Mouse (Mus musculus): ENCODE measurements at regions not wholly inside any gene's neighbourhood (a gene's known extent, or its start where the extent isn't known, plus 50 kb on each side); places are given as distances from the start of the nearest gene placed in this dataset.

DNA sequence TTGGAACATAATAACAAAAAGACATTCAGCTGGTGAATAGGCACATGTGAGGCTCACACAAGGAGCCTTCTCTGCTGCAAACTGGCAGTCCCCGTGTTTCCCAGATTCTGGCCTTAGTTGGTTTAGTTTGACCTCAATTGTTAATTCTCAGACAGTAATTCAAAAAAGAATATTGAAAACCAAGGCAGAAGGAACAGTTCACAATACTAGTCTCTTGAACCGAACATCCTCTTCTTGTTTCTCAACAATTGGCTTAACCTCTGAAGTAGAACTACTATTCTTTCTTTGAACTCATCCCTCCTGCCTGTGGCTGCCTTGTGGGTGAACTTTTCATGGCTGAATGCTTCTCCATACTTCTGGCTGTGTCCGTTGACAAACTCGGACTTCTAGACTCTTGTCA is 110.4 kb upstream of the Neil3 start:
- DNase-seq (ENCODE audit: low read depth, low spot score), result no peak

DNA sequence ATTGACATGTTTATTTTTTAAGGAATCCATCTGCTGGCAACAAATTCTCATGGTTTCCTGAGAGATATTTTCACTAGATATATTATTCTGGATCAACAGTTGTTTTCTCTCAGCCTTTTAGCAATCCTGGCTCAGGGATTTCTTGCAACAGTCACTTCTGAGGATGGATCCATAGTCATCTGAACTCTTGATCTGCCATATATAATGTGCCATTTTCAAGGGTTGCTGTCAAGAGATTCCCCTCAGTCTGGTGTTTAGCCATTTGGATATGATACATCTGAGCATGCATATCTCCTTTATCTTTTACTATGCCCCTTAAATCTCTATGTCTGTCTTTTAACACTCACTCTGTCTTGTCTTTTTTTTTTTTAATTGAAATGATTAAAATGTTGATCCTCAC is 130.3 kb upstream of the Neil3 start:
- DNase-seq (ENCODE audit: low read depth, low spot score), result no peak

DNA sequence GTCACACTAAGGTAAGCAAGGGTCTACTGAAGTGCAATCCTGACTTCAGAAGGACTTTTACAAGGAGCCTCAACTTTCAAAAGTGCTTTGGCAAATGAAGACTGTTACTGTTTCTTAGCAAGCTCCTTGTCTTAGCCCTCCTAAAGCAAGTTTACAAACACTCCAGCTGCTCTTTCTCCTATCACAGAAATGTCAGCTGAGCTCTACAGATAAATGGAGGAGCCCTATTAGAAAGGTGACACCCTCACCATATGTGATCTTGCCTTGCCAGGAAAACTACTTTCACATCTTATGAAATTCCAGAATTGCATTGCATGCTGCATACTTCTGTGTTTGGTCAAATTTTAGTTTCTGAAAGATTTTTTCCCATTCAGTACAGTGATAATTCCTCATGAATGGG is 136.6 kb upstream of the Neil3 start:
- DNase-seq (ENCODE audit: low read depth, low spot score), result no peak

DNA sequence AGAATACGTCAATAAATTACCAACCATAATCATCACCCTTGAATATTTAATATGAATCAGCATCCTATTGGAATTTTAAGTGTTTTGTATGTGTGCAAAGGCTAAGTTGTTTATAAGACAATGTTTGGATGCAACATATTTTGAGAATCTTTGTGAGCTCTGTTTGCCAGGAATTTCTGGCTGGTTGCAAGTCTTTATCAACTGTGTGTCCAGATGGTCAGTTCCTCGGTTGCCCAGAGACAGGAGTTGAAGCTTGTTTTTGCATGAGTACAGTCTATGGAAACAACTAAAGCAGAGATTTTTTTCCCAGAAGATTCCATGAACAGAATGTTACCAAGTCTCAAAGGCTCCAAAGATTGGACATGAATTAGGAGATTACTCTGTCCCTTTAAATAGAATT is 142.0 kb upstream of the Neil3 start:
- DNase-seq (ENCODE audit: low read depth, low spot score), result no peak

DNA sequence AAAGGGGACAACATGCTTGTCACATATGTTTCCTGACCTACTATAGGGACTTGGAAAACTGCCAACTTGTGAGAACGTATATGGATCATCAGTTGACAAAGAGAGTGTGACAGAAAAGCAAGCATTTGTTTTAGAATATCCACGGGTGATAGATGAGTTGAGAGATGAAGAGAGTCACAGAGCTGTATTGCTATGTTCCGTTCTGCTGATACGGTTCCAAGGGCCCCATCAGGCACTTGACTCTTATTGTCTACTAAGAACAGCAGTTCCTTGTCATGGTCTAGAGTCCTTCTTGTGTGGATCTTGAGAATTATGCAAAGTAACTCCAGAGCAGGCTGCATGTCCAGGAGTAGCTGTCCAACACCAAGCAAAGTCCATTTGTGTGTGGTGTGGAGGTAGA is 143.0 kb upstream of the Neil3 start:
- no peak for DNase-seq (ENCODE audit: low read depth, low spot score)

DNA sequence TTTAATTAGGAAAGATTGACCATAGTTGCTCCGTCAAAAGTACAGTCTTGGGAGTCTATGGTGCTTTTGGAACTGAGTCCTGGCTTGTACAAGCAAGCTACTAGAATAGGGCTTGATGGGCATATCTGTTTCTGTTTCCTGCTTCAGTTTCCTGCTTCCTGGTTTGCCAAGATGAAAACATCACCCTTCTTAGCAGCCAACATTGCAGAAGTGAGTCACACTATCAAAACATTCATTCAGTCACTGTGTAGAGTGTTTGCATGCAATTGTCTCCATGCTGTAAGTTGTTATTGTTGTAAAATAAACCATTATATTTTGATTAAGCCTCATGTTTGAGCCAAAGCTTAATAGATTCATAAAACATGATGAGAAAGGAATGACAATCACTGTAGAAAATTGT is 149.3 kb upstream of the Neil3 start:
- DNase-seq (ENCODE audit: low read depth, low spot score), result no peak

DNA sequence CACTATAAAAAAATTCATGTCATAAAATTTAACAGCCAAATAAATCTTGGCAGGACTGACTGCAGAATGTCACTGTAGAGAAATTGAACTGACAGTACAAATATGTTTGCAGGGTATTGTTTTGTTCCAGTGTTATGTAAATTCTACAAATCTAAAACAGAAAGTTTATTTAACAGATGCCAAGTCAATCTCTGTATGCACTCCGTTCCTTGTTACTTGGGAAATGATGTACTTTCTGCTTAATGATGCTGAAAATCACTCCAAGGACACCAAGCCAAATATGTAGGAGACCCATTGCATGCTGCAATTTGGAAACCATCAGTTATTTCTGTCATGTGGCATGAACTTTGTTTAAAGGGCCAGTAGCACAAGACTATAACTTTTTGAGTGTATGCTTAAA is 182.3 kb upstream of the Neil3 start:
- DNase-seq (ENCODE audit: low read depth, low spot score), result no peak

DNA sequence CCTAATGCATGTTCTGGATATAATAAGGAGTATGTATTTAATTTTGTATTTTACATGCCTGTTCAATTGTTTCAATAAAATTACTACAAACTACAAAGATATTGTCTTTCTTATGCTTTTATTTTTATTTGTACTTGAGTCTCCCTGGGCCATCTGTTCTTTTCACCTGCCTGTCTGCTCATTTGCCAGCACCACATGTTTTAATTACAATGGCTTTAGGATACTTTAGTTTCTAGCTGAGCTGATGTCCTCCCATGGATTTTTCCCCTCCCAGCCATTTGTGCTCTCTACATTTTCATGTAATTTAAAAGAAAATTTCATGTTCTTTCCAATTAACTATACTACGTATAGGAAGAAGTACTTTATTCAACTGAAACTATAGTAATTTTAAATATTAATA is 188.5 kb upstream of the Neil3 start:
- DNase-seq (ENCODE audit: low read depth, low spot score), result no peak

DNA sequence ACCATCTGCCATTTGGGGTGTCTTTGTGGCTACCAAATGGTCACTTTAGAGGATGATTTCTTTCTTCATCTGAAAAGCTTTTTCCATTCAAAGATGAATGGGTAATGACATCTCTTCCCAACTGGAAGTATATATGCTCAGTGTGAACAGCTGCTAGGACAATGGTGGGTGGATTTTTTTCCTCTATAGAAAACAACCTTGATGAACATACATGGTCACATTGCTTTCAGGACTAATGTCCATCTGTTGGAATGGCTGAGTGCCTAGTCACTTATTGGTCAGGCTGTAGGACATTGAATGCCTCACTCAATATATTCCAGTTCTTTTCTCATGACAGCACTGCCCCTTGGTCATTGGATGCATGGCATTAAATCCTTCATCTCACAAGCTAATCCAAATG is 209.0 kb upstream of the Neil3 start:
- no peak for DNase-seq (ENCODE audit: low read depth, low spot score)

DNA sequence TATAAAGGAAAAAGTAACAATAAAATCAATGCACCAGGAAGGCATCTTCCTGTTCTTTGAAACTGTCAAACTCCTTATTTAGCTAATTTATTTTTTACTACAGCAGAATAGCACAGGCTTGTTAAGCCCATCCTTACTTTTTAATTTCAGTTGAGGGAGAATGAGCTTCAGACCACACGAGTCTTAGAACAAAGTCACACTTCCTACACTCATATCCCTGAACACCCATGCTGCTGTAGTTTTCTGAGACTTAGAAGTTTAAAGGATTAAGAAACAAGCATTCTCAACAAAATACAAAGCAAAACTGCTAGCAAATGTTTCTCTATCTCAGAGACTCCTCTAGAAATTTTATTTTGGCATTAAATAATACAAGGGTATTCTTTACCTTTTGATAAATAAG is 208.8 kb upstream of the Vegfc start:
- DNase-seq (ENCODE audit: low read depth, low spot score), result no peak

DNA sequence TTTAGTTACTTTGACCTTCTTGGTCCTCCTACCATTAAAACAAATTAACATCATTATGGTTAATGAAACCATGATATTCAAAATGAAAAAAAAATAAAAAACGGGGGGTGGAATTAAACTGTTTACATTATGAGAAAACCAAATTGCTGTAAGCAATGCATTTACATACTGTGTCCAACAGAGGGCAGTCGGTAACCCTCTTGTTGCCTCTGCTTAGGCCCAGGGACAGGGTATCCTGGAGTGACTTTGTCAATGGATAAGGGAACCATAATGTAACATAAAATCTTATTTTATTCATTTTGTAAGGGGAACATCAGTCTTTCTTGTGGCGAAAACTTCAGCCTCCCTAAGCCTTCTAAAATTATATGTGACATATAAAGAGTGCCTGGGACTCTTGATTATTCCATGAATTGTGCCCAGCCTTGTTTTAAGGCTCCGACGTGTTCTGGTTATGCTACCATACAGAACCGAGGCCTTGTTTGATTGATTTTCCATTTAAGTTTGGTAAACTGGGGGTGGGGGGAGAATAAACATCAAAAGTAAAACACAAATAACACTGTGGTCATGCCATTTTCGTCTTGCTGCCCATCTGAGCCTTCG is 207.3 kb upstream of the Vegfc start:
- peak; percentile 22 for DNase-seq (ENCODE audit: low read depth, low spot score)

DNA sequence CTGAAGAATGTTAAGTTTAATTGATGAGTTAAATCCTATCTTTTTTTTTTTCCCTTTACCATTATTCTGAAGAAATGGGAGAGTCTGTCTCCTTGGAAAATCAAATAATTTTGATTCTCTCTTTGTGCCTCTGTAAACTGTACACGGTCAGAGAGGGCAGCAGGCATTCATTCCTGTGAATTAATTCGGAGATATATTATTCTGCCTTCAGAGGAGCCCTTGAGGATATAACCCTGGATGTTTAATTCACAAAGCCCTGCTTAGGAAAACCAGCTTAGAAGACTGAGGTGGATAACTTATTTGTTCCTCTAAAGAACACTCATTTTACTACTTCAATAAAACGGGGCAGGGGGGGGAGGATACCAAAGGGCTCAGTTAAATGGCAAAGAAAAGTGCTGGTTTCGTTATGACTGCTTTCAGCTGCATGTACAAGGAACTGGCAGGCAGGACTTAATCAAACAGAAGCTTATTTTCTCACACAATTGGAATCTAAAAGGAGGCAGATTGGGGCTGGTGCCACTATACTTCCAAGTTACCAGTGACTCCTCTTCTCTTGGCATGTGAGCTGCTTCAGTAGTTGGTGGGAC is 205.3 kb upstream of the Vegfc start:
- DNase-seq (ENCODE audit: low read depth, low spot score), result peak; percentile 15

DNA sequence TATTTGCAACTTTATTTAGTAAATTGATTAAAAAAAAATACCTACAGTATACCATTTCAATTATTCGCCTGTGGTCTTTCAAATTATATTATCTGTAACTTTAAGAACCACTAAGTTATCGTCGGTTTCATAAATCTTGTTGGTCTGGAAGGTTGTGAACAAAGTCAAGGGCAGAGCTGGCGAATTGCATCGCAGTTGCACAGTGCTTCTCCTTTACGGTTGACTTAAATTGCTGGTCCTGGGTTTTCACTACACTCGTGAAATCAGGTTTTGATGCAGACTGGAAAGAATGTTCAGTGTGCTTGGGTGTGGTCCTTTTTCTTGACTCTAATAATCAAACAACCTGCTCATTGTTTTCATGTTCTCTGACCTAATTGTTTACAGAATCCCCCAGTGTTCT is 198.6 kb upstream of the Vegfc start:
- DNase-seq (ENCODE audit: low read depth, low spot score), result no peak

DNA sequence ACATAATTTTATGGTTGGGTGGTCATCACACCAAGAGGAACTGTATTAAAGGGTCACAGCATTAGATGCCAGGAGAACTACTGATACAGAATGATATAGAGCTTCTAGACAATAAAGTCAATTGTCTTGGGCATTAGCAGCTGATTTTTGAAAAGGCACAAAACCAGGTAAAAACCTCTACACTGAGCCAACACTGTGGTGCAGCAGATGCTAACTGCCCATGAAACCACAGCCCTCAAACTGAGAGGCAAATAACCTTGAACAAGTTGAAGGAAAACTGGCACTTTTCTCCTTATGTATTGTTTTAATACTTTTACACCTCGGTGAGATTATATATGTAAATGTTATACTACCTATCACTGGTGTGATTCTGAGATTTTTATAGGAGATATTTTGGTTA is 195.9 kb upstream of the Vegfc start:
- no peak for DNase-seq (ENCODE audit: low read depth, low spot score)

DNA sequence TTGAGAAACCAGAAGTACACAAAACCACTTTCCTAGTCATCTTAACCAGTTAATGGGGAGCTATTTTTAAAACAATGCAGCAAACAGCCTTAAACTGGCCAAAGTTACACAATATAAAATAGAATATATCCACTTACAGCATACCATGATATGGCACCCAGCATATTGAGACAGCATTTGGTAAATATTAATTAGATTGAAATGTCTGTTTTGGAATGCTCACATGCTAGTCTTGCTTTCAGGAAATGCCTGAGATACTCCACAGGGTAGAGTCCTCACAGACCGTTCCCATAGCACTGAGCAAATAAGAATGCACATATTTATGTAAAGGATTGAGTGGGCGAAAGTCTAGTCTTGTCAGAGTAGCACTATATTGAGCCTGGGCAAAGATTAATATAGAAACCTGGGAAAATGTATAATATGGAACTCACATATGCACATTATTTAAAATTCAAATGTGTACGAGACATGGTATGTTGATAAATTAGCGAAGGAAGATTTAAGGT is 185.1 kb upstream of the Vegfc start:
- DNase-seq (ENCODE audit: low read depth, low spot score), result no peak

DNA sequence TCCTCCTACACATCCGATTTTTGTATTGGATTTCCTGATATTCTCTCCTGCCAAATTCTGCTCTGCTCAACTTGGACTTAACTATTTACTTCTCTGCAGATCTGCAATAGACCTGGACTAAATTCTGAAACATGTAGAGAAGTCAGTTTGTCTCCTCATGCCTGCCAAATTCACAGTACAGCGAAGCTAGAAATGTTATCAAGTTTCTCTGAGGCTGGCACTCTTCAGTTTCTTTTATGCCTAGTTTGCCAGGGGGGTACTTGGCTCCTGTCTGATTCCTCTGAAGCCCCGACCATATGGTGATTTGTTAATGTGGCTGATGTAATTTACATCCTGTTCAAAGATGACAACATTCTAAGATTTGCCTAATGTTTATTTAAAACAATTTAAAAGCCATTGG is 184.6 kb upstream of the Vegfc start:
- DNase-seq (ENCODE audit: low read depth, low spot score), result no peak

DNA sequence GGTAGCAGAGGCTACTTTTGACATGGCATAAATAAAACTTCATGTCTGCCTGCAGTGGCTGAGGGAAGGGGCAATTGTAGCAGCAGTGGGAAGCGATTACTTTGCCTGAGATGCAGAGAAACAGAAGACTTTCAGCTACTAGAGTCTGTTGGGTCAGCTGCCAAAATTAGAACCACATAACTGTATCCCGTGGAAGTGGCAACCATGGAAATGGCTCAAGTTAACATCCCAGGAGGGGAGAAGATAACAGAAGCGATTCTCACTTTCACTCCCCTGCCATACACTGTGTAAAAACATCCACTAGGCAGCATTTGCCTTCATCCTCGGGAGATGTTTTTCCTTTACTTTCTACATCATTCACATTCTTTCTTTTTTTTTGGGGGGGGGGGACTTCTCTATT is 155.1 kb upstream of the Vegfc start:
- no peak for DNase-seq (ENCODE audit: low read depth, low spot score)

DNA sequence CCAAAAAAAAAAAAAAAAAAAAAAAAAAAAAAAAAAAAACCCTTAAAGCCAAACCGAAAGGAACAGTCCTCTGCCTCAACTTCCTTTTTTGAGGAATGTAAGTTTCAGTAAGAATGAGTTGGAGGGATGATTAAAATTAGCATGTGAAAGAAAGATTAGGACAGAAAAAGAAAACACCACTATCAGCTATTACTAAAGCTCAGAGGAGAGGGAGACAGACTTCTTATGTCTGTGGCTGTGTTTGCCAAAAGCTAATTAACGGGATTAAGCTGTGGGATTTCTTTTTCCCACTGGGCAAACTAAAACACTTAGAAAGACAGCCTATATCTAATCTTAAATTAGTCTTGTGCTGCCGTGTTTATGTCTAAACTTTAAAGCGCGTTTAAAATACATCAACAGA is 146.7 kb upstream of the Vegfc start:
- no peak for DNase-seq (ENCODE audit: low read depth, low spot score)

DNA sequence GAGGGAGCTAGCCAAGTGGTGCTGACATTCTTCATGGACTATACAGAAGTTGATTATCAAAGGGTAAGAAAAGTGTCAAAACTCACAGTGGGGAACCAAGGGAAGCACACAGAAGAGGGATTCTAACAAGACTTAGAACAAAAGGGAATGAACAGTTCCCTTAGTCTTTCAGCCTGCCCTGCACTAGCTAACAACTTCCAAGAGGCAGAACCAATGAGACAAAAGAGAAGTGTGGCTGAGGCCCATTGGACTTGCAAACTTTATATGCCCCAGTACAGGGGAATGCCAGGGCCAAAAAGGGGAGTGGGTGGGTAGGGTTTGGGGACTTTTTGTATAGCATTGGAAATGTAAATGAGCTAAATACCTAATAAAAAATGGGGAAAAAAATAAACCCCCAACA is 139.0 kb upstream of the Vegfc start:
- DNase-seq (ENCODE audit: low read depth, low spot score), result no peak

DNA sequence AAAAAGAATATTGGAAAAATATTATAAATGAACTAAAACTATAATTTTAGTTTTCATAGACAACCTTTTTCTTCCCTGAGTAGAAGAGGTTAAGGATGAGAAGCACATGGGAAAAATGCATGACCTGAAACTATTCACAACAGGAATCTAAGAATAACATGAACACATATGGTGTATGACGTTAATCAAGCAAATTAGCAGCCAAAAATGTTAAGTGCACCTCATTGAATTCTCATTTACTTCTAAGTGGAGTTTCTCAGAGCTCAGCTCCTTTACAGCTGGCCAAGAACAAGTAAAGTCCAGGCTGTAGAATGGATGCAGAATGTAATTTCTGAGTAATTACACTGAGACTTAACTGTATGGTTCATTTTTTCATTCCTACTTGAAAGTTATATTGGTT is 137.9 kb upstream of the Vegfc start:
- no peak for DNase-seq (ENCODE audit: low read depth, low spot score)

DNA sequence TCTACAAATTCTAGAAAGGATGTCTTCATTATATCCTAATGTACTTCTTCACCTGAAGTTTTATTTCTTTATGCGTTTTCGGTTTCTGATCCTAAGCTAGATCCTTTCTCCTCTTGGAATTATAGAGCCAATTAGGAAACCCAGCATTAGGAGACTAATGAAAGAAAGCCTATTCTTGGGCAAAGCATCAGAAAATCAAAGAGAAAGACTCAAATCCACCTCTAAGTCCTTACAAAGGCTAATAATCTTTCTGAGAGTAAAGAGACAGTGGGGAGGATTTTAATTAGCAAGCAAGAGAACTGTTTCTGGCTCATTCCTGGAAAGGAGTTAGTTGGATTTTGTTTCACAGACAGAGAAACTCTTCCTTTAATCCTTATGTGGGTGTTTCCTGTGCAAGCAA is 136.3 kb upstream of the Vegfc start:
- no peak for DNase-seq (ENCODE audit: low read depth, low spot score)

DNA sequence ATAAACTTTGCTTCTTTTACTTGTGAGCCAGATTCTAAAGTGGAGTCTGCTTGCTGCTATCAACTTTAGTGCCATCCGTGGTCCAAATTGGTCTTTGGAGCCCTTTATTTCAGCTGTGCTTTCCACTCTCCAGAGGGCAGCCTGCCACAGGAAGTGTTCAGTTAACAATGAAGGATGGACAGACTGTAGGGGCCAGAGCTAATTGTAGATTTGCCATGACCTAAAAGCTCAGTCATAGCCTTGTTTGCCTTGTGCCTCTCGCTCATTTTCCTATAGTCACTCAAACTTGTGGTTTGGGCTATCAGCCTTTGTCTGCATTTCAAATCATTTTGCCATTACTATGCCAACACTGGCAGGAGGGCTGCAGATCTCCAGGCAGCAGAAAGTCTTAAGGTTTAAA is 131.8 kb upstream of the Vegfc start:
- no peak for DNase-seq (ENCODE audit: low read depth, low spot score)

DNA sequence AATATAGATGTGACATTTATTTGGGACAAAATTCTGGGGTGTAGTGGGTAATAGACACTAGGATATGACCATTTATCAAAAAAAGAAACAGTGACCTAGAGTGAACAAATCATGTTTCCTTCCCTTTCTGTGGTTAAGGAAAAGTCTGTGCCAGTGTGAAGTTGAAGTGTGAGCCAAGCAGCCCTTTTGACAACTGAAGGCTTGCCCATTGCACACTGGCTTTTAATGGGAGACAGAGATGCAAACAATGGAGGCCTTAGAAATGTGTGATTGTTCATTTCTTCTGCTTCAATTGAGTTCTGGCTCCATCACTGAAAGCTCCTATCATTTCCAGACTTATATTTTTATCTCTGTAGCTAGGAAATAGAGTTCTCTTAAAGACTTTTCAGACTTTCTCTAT is 130.0 kb upstream of the Vegfc start:
- DNase-seq (ENCODE audit: low read depth, low spot score), result no peak

Measured in CD4-positive, CD25-positive, alpha-beta regulatory T cell, adult 2 months (primary cell).